Mouse (Mus musculus): ENCODE measurements at regions not wholly inside any gene's neighbourhood (a gene's known extent, or its start where the extent isn't known, plus 50 kb on each side); places are given as distances from the start of the nearest gene placed in this dataset.

DNA sequence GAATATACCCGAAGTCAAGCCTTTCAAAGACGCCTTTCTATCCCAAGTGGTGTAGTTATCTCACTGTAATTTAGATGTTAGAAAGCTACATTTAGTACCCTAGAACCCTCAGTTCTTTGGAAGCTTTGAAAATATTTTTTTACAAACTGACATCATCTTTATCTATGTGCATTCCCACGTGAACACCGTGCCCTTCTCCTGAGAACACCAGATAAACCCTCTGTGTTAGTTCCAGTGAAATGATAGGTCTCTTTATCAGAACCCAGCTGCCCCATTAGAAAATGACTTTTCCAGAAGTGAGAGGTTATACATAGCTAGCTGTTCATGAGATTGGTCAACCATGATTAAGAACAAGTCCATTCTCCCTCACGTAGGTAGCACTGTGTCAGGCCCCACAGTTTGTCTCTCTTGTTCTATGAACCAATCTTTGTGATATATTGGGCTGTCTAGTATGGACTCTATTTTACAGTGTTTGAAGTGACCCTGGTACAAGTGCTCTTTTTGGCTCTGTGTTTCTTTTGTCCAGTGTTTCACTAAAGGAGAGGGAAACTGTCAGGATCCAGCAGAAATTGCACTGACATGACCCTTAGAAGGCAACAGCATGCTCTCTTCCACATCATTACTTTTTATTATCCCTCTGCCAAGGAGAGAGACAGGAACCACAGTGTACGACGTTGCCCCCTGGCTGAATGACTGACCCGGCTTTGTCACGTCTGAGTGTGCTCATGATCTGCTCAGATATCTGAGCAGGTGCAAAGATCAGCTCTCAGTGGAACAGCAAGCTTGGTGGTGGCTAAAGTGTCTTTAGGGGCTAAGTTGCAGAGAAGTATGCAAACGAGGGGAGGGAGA lies 1717.9 kb upstream of the Gm7489 start:
- no peak overlapping the region for H3K27ac ChIP-seq
- H3K4me3 ChIP-seq: no peak overlapping the region
- no peaks in the 10 kb centered on the region for H3K27me3 ChIP-seq
- WGBS: 84% methylated on average over 10 of the region's 10 CpGs
- H3K36me3 ChIP-seq (ENCODE audit: poor library complexity, severe bottlenecking): no peaks in the 10 kb centered on the region
- H3K9ac ChIP-seq: no peak overlapping the region
- H3K4me2 ChIP-seq: no peak overlapping the region
- no peaks in the 10 kb centered on the region for H3K9me3 ChIP-seq (replicated peaks)
- peaks cover 3% of the 10 kb centered on the region; the same call in 1 of the 2 replicates for H3K4me1 ChIP-seq
- no peak for ATAC-seq

DNA sequence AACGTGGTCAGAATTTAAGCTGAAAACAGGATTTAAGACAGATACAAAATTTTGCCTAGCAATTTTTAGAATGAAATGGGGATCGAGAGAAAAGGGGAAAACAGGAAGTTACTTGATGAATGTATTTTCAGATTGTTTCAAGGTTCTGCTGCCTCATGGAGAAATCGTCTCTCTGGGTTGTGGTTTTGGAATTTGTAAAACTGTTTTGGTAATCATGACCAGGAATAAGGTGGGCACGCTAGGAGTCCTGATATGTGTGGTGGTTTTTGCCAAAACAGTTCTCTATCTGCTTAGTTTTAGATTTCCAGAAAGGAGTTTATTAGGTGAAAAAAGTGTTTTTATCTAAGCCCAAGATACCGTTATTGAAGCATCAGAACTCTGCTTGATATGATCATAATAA lies 1716.9 kb upstream of the Gm7489 start:
- no peaks in the 10 kb centered on the region for H3K4me1 ChIP-seq
- H3K4me3 ChIP-seq: no peak overlapping the region
- no peak overlapping the region for H3K4me2 ChIP-seq
- no peaks in the 10 kb centered on the region for H3K27me3 ChIP-seq
- H3K36me3 ChIP-seq (ENCODE audit: poor library complexity, severe bottlenecking): no peaks in the 10 kb centered on the region
- no peak overlapping the region for H3K9ac ChIP-seq
- no peak for ATAC-seq
- no peaks in the 10 kb centered on the region for H3K9me3 ChIP-seq (replicated peaks)
- no peak overlapping the region for H3K27ac ChIP-seq
- 92% methylated on average over 5 of the region's 5 CpGs for WGBS

DNA sequence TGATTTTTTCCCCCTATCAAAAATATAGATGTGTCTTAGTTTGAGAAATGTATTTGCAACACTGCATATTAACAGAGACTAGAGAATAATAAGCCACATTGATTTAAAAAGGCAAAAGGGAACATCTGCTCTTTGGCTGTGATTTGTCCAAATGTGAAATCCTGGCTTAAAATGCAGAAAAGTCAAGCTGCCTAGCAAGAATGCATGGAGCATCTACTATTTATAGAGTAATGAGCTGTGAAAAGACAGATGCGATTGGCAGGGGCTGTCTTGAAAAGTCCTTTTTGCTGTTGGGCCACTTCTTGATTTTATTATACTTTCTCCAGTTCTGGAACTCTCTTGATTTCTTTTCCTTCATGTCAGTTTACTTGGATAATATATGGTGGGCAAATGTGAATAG lies 1707.8 kb upstream of the Gm7489 start:
- H3K4me3 ChIP-seq: no peak overlapping the region
- no peak for ATAC-seq
- no peaks in the 10 kb centered on the region for H3K27me3 ChIP-seq
- H3K27ac ChIP-seq: no peak overlapping the region
- no peaks in the 10 kb centered on the region for H3K4me1 ChIP-seq
- no peaks in the 10 kb centered on the region for H3K36me3 ChIP-seq (ENCODE audit: poor library complexity, severe bottlenecking)
- WGBS: 90% methylated on average over 1 of the region's 1 CpGs
- no peaks in the 10 kb centered on the region for H3K9me3 ChIP-seq (replicated peaks)
- no peak overlapping the region for H3K4me2 ChIP-seq
- H3K9ac ChIP-seq: no peak overlapping the region

DNA sequence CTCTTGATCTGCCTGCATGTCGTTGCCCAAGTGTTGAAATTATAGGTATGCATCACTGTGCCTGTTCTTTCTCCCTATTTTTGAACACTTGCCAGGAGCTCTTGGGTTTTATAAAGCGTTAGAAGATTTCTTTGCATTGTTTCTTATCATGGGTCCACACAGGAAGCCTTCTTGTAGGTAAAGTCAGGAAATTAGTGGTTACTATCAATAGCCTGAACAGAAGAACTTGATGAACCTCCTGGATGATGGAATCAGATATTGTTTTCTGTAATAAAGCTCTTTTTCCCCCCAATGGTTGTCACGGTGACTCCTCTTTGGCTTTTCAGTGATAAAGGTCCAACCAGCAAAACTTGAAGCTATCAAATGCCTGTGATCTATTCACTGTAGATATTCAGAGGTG lies 1706.0 kb upstream of the Gm7489 start:
- H3K9ac ChIP-seq: no peak overlapping the region
- H3K36me3 ChIP-seq (ENCODE audit: poor library complexity, severe bottlenecking): no peaks in the 10 kb centered on the region
- ATAC-seq: no peak
- H3K4me1 ChIP-seq: no peaks in the 10 kb centered on the region
- H3K4me3 ChIP-seq: no peak overlapping the region
- H3K4me2 ChIP-seq: no peak overlapping the region
- H3K9me3 ChIP-seq (replicated peaks): no peaks in the 10 kb centered on the region
- H3K27ac ChIP-seq: no peak overlapping the region
- H3K27me3 ChIP-seq: no peaks in the 10 kb centered on the region
- WGBS: 83% methylated on average over 3 of the region's 3 CpGs

DNA sequence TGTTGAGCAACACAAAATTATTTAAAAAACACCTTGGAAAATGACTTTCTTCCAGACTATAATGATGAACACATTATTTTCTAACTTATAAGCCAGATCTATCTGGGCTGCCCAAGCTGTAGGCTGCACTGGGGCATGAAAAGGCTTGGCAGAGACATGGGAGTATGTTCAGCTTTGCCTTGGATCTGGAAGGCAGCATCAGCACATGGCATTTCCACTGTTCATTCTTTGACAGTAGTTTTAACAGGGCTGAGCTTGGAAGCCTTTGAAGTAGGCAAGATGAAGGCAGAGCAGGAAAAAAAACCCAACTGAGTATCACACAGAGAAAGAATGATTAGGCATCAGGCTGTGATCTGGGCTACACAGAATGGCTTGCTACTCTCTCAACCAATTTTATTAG lies 1705.3 kb upstream of the Gm7489 start:
- Histone ChIP-seq H3K27me3 (no peaks in the 10 kb centered on the region), H3K4me1 (no peaks in the 10 kb centered on the region), H3K27ac (no peak overlapping the region), H3K36me3 (ENCODE audit: poor library complexity, severe bottlenecking) (no peaks in the 10 kb centered on the region), H3K9ac (no peak overlapping the region), H3K4me3 (no peak overlapping the region), H3K4me2 (no peak overlapping the region), H3K9me3 (replicated peaks) (no peaks in the 10 kb centered on the region)
- ATAC-seq: no peak

DNA sequence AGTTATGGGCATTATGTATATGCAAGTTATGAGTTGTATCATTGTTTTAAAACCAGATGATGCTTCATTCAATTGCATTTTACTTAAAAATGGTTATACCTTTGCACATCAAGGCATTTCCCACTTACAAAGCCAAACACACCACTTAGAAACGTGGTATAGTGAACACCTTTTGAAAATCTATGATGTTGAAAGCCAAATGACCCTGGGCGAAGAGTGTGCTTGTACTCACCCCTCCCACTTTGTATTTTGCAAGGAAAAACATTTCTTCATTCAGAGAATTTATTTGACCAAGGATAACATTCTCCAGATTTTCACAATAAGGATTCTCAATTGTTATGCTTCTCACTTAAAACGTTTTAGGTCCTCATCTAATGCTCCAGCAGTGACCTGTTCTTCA lies 1693.5 kb upstream of the Gm7489 start:
- no peaks in the 10 kb centered on the region for H3K9me3 ChIP-seq (replicated peaks)
- no peak overlapping the region for H3K9ac ChIP-seq
- no peaks in the 10 kb centered on the region for H3K36me3 ChIP-seq (ENCODE audit: poor library complexity, severe bottlenecking)
- ATAC-seq: no peak
- H3K4me1 ChIP-seq: no peaks in the 10 kb centered on the region
- no peak overlapping the region for H3K27ac ChIP-seq
- no peak overlapping the region for H3K4me2 ChIP-seq
- no peak overlapping the region for H3K4me3 ChIP-seq
- no peaks in the 10 kb centered on the region for H3K27me3 ChIP-seq
- WGBS: 71% methylated on average over 3 of the region's 3 CpGs

DNA sequence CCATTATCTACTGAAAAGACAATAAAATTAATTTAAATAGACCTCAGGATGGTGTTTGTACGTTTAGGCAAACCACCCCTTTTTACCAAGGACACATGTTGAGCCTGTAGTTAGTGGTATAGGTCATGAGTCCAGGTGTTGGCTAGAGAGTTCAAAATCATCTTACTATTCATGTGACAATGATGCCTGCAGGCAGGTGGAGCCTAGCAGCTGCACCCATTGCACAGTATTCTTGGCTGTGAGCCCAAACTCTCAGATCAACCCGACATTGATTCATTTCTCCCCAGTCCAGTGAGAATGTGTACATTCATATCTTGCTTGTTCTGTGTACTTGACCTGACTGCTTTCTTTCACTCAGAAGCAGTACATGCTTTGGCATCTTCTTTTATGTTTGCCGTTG lies 1677.4 kb upstream of the Gm7489 start:
- Histone ChIP-seq H3K27me3 (no peaks in the 10 kb centered on the region), H3K4me2 (no peak overlapping the region), H3K9me3 (replicated peaks) (no peaks in the 10 kb centered on the region), H3K4me1 (no peaks in the 10 kb centered on the region), H3K4me3 (no peak overlapping the region), H3K36me3 (ENCODE audit: poor library complexity, severe bottlenecking) (no peaks in the 10 kb centered on the region), H3K9ac (no peak overlapping the region), H3K27ac (no peak overlapping the region)
- WGBS: 74% methylated on average over 3 of the region's 3 CpGs
- no peak for ATAC-seq

DNA sequence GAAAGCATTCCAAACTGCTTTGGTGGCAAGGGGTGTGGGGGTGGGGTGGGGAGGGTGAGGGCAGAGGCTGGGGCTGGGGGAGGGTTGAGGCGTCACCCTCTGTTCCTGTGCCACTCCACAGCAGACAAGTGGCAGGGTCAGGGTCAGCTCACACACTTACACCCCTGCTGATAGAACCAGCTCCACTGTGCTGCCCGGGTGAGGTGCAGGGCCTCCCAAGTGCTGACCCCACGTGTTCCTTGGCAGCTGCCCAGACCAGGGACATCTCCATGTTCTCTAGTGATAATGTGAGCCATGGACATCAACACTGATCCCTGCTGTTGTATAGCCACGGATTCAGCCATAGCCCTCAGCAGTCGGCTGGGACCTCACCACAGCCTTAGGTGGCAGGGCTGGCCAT lies 1652.3 kb upstream of the Gm7489 start:
- H3K27me3 ChIP-seq: no peaks in the 10 kb centered on the region
- H3K36me3 ChIP-seq (ENCODE audit: poor library complexity, severe bottlenecking): no peaks in the 10 kb centered on the region
- H3K4me1 ChIP-seq: no peaks in the 10 kb centered on the region
- ATAC-seq: 0 out of 2 replicates have a peak, but pooled peaks have one; percentile 27
- H3K4me3 ChIP-seq: no peak overlapping the region
- no peak overlapping the region for H3K9ac ChIP-seq
- no peak overlapping the region for H3K27ac ChIP-seq
- H3K4me2 ChIP-seq: no peak overlapping the region
- 89% methylated on average over 5 of the region's 5 CpGs for WGBS
- H3K9me3 ChIP-seq (replicated peaks): no peaks in the 10 kb centered on the region

DNA sequence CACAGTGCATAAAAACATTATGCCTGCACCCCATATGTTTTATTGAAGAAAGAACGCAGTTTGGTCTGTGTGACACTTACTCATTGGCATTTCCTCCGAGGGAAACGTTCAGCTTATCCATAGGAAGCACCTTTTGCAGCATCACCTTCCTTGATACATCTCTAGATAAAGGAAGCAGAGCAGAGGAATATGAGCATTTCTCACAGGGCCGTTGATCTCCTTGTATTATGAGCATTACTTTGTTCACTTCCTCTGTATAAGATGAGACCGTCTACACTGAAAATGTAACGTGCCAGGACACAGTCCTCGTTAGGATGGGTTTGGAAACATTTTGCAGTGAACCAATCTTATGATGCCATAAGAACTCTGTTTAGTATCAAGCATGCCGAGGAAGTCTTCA lies 1648.5 kb upstream of the Gm7489 start:
- H3K27ac ChIP-seq: no peak overlapping the region
- 80% methylated on average over 8 of the region's 8 CpGs for WGBS
- H3K9ac ChIP-seq: no peak overlapping the region
- no peak overlapping the region for H3K4me3 ChIP-seq
- no peak for ATAC-seq
- no peaks in the 10 kb centered on the region for H3K4me1 ChIP-seq
- no peaks in the 10 kb centered on the region for H3K36me3 ChIP-seq (ENCODE audit: poor library complexity, severe bottlenecking)
- H3K27me3 ChIP-seq: no peaks in the 10 kb centered on the region
- no peaks in the 10 kb centered on the region for H3K9me3 ChIP-seq (replicated peaks)
- no peak overlapping the region for H3K4me2 ChIP-seq

DNA sequence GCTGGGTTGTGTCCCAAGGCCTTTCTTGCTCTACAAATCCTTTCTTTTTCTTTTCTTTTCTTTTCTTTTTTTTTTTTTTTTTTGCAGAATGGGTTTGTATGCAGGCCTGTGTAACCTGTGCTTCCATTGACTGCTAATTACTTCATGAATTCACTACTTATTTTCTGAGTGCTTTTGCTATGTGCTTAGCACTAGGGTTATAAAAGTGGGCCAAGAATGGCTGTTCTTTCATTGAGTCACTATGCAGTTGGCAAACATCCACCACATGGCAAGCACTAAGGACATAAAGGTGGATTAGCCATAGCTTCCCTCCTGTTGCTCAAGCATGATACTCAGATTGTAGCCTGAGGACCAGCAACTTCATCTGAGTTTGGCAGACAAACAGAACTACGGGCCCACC lies 1641.8 kb upstream of the Gm7489 start:
- Histone ChIP-seq H3K4me3 (no peak overlapping the region), H3K9ac (no peak overlapping the region), H3K4me1 (0 out of 2 replicates have a peak, but pooled peaks cover 2% of the 10 kb centered on the region), H3K27ac (no peak overlapping the region), H3K36me3 (ENCODE audit: poor library complexity, severe bottlenecking) (no peaks in the 10 kb centered on the region), H3K9me3 (replicated peaks) (no peaks in the 10 kb centered on the region), H3K4me2 (no peak overlapping the region), H3K27me3 (no peaks in the 10 kb centered on the region)
- ATAC-seq: peak; percentile 27; the same call in 1 of the 2 replicates
- 59% methylated on average over 1 of the region's 1 CpGs for WGBS

All from forebrain, embryonic 13.5 days (tissue).